Mouse (Mus musculus) embryonic facial prominence, embryonic 11.5 days (tissue): ENCODE measurements around the gene Gm8947. TPM values are rescaled to one million over a fixed set of nuclear protein-coding genes. Genes with fewer than 3 reads are reported as not detected.
"Not testable (repeated sequence)": the region's sequence is repeated elsewhere in the genome, so short reads cannot be mapped to it uniquely, and the experiment has no call there.

ENCODE experiments used
- ATAC-seq: fragments of 200-750 bp; cut with Nextera tagmentation; replicated peaks from 2 replicates; pipeline ENCODE4 v1.8.0; 2017; ENCODE audit warnings: low read depth; ENCODE audit not compliant: insufficient number of reproducible peaks, low FRiP score, low TSS enrichment
- DNase-seq: peaks from one replicate; pipeline ENCODE4 v3.0.0-alpha.2; 2015; ENCODE audit warnings: low spot score
- H3K27ac ChIP-seq: fragments of 300-500 bp; sonication (generic); replicated peaks from 2 replicates; pipeline ENCODE4 v1.5.1; 2014; ENCODE audit warnings: mild to moderate bottlenecking, low read depth, low read length, control low read depth
- H3K27me3 ChIP-seq: fragments of 300-500 bp; sonication (generic); 2 replicates; pipeline ENCODE4 v1.6.1; 2014; ENCODE audit warnings: mild to moderate bottlenecking, low read length, moderate library complexity, mixed read lengths; ENCODE audit not compliant: control insufficient read depth, insufficient read depth
- H3K36me3 ChIP-seq: fragments of 300-500 bp; sonication (generic); replicated peaks from 2 replicates; pipeline ENCODE4 v1.6.1; 2014; ENCODE audit warnings: low read depth, mild to moderate bottlenecking, low read length, moderate library complexity, mixed read lengths; ENCODE audit not compliant: control insufficient read depth, insufficient read depth
- H3K4me1 ChIP-seq: fragments of 300-500 bp; sonication (generic); 2 replicates; pipeline ENCODE4 v1.6.1; 2014; ENCODE audit warnings: low read length, mixed read lengths; ENCODE audit not compliant: control insufficient read depth, insufficient read depth
- H3K4me2 ChIP-seq: fragments of 300-500 bp; sonication (generic); 2 replicates; pipeline ENCODE4 v1.6.1; 2014; ENCODE audit warnings: low read depth, mild to moderate bottlenecking, control low read depth, low read length, moderate library complexity
- H3K4me3 ChIP-seq: fragments of 300-500 bp; sonication (generic); 2 replicates; pipeline ENCODE4 v1.5.1; 2014; ENCODE audit warnings: low read depth, low read length, control low read depth
- H3K9ac ChIP-seq: fragments of 300-500 bp; sonication (generic); replicated peaks from 2 replicates; pipeline ENCODE4 v1.6.1; 2014; ENCODE audit warnings: mild to moderate bottlenecking, control low read depth, low read length
- H3K9me3 ChIP-seq: fragments of 300-500 bp; sonication (generic); replicated peaks from 2 replicates; pipeline ENCODE4 v1.6.1; 2016; ENCODE audit warnings: mild to moderate bottlenecking, low read length, inconsistent platforms, mixed read lengths; ENCODE audit not compliant: control insufficient read depth
- WGBS: fragments of 180-500 bp; shearing (Covaris S2); extraction: QIAGEN DNeasy Blood & Tissue Kit; methylation state at CpG from one replicate; pipeline ENCODE4 v1.1.7; 2014; 5-methylcytosine and 5-hydroxymethylcytosine counted together
- polyA plus RNA-seq: library from polyadenylated mRNA; unstranded; fragments of >200 nt; fragmentation: Nextera tagmentation; extraction: Ambion mirVana; gene quantifications from 2 replicates; pipeline ENCODE4 v1.2.1, GENCODE M21; 2014

Gene Gm8947
- polyA plus RNA-seq, 1 experiment from 2014 or later, result 0.45 TPM

DNA sequence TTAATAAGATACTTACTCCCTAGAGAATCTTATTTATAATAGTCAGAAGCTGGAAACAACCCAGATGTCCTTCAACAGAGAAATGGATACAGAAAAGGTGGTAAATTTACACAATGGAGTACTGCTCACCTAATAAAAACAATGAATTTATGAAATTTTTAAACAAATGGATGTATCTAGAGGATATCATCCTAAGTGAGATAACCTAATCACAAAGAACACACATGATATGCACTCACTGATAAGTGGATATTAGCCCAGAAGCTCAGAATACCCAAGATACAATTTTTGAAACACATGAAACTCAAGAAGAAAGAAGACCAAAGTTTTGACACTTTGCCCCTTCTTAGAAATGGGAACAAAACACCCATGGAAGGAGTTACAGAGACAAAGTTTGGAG lies 16.8 kb downstream of the Gm8947 start:
- not testable (repeated sequence) for DNase-seq, H3K4me1 ChIP-seq, H3K27me3 ChIP-seq, H3K27ac ChIP-seq, H3K9ac ChIP-seq, H3K9me3 ChIP-seq, H3K36me3 ChIP-seq, H3K4me2 ChIP-seq, ATAC-seq, H3K4me3 ChIP-seq

DNA sequence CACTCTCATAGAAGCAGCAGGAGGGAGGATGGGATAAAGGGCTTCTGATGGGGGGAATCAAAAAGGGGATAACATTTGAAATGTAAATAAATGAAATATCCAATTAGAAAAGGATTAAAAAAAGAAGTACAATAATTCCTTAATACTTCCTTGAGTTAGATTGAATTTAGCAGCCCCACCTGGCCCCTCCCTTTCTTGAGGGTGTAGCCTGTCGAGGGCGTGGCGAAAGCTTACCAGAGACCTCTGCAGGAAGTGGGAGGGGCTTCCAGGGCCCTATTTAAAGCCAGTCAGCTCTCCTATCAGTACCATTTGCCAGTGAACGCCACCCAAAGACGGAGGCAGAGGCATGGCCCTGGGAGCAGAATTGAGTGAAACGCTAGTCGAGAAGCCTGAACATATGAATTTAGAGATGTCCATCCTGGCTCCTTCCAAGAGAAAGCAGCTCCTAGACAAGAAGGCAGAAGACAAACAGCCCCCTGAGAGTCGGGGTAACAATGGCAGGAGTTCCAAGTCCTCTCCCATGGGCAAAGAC lies 17.7 kb downstream of the Gm8947 start, which contains the start of gene Gm47996:
TSS of gene Gm47996 (plus strand) at position 308 of the 532 bp plus-strand sequence.
- WGBS, result 90% methylated on average over 4 of the region's 8 CpGs
- H3K27me3 ChIP-seq, H3K4me3 ChIP-seq, ATAC-seq, H3K4me2 ChIP-seq, H3K4me1 ChIP-seq, H3K27ac ChIP-seq, H3K36me3 ChIP-seq, DNase-seq, H3K9ac ChIP-seq, H3K9me3 ChIP-seq: not testable (repeated sequence)

DNA sequence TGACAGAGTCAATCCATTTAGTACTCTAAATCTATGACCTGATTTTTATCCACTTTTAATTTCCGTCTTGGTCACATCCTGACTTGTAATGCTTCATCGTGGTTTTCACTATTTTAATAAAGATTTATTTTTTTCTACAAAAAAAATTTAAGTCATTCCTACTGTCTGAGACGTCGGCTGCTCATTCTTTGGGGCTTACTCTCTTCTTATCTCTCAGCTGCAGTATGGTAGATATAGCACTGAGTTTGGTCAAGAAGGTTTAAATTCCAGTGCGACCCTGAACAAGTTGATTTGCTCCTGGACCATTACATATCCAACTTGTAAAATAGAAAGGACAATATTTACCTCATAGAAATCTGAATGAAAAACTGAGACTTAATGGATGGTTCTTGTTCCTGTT lies 19.5 kb downstream of the Gm8947 start:
- H3K4me1 ChIP-seq, H3K27ac ChIP-seq, H3K9me3 ChIP-seq, DNase-seq, H3K27me3 ChIP-seq, ATAC-seq, H3K4me2 ChIP-seq, H3K36me3 ChIP-seq, H3K4me3 ChIP-seq, H3K9ac ChIP-seq: not testable (repeated sequence)
- whole genome bisulfite sequencing, result 95% methylated on average over 5 of the region's 5 CpGs

DNA sequence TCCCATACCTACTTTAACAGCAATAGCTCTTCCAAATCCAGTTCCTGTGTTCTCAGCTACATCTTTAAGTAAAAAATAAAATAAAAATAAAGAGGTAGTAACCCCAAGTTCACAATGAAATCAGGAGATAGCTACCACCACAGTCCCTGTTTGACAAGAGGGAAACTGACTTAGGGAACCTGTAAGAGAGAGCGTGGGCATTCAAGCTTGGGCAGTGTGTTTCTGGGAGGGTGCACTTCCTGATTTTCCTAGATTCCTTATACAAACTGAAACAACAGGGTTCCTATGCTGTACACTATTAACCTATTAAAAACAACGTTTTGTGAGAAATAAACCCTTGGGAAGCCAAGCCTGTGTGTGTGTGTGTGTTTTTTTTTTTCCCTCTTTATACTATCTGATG lies 22.7 kb downstream of the Gm8947 start:
- H3K9ac ChIP-seq, result no peak overlapping the region
- H3K4me3 ChIP-seq, result no peak overlapping the region
- no peak overlapping the region for H3K27ac ChIP-seq
- H3K4me1 ChIP-seq, result no peaks in the 10 kb centered on the region
- ATAC-seq (no peak), DNase-seq (no peak)
- no peaks in the 10 kb centered on the region for H3K36me3 ChIP-seq
- no peaks in the 10 kb centered on the region for H3K9me3 ChIP-seq
- H3K4me2 ChIP-seq, result no peak overlapping the region
- 69% methylated on average over 2 of the region's 2 CpGs for WGBS
- H3K27me3 ChIP-seq, result no peaks in the 10 kb centered on the region

DNA sequence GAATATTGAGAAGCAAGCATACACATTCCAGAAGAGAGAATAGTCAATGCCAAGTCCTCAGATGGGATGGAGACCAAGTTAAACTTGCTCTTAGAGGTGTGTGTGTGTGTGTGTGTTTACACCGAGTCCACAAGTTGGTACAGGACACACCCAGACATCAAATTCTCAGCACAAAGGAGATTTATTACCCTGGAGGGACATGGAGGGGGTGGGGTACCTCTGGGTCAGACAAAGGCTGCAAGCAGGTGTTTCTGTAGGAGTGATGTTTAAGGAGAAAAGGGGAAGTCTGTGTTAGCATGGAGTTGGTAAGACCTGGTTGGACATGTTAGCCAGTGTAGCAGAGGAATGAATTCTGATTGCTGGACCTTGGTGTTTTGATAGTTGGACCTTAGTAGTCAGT lies 23.8 kb downstream of the Gm8947 start:
- H3K4me2 ChIP-seq, result no peak overlapping the region
- no peak overlapping the region for H3K4me3 ChIP-seq
- no peak overlapping the region for H3K9ac ChIP-seq
- no peaks in the 10 kb centered on the region for H3K4me1 ChIP-seq
- 85% methylated on average over 1 of the region's 1 CpGs for WGBS
- DNase-seq, result no peak
- H3K27me3 ChIP-seq, result no peaks in the 10 kb centered on the region
- ATAC-seq, result no peak
- H3K27ac ChIP-seq, result no peak overlapping the region
- no peaks in the 10 kb centered on the region for H3K9me3 ChIP-seq
- H3K36me3 ChIP-seq, result no peaks in the 10 kb centered on the region

- Histone ChIP-seq H3K36me3 (no peaks in the 10 kb centered on the region), H3K9ac (no peak overlapping the region), H3K4me3 (no peak overlapping the region), H3K4me2 (no peak overlapping the region), H3K27ac (no peak overlapping the region), H3K9me3 (no peaks in the 10 kb centered on the region), H3K27me3 (no peaks in the 10 kb centered on the region), H3K4me1 (no peaks in the 10 kb centered on the region)
- DNase-seq, result no peak
- 81% methylated on average over 3 of the region's 3 CpGs for WGBS
- ATAC-seq, result no peak
Observed at GRCm38 (mm10) chr1:151216417-151216816, 24.2 kb downstream of the Gm8947 start.

GRCm38 (mm10) chr1:151219045-151219444 lies 26.9 kb downstream of the Gm8947 start:
- no peak overlapping the region for H3K9ac ChIP-seq
- H3K27me3 ChIP-seq, result no peaks in the 10 kb centered on the region
- no peaks in the 10 kb centered on the region for H3K9me3 ChIP-seq
- no peak overlapping the region for H3K4me3 ChIP-seq
- DNase-seq (no peak), ATAC-seq (no peak)
- H3K36me3 ChIP-seq, result no peaks in the 10 kb centered on the region
- no peaks in the 10 kb centered on the region for H3K4me1 ChIP-seq
- WGBS, result 94% methylated on average over 5 of the region's 5 CpGs
- H3K27ac ChIP-seq, result no peak overlapping the region
- no peak overlapping the region for H3K4me2 ChIP-seq

DNA sequence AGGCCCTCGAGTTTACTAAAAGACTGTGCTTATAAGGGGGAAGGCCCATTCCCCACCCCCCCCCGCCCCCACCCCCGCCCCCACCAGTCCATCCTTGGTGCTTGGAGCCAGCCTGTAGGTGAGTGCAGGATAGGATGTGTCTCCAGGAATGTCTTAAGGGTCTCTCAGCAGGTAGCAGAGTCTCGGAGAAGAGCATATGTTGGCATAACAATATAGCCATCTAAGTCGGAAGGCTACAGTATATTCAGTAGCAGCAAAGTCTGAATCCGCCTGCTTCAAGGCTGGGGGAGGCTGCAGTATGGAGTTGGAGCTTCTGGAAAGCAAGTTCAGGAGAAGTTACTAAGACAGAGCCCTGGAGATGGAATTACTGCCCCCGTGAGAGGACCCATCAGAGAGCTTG lies 27.9 kb downstream of the Gm8947 start:
- DNase-seq (no peak), ATAC-seq (no peak)
- H3K27ac ChIP-seq, result no peak overlapping the region
- no peaks in the 10 kb centered on the region for H3K27me3 ChIP-seq
- H3K4me3 ChIP-seq, result no peak overlapping the region
- no peaks in the 10 kb centered on the region for H3K4me1 ChIP-seq
- no peak overlapping the region for H3K4me2 ChIP-seq
- no peaks in the 10 kb centered on the region for H3K36me3 ChIP-seq
- no peaks in the 10 kb centered on the region for H3K9me3 ChIP-seq
- no peak overlapping the region for H3K9ac ChIP-seq
- WGBS, result 71% methylated on average over 7 of the region's 7 CpGs
